Mouse (Mus musculus) heart, embryonic 12.5 days (tissue): ENCODE results near the gene Itga6. TPM values are rescaled to one million over a fixed set of nuclear protein-coding genes. Genes with fewer than 3 reads are reported as not detected.
"Not testable (repeated sequence)": the region's sequence is repeated elsewhere in the genome, so short reads cannot be mapped to it uniquely, and the experiment has no call there.

Experiments
- ATAC-seq: fragments of 200-750 bp; cut with Nextera tagmentation; 2 replicates; pipeline ENCODE4 v1.8.0; 2017; ENCODE audit warnings: moderate TSS enrichment, moderate library complexity; ENCODE audit not compliant: insufficient number of reproducible peaks, low FRiP score
- H3K27ac ChIP-seq: fragments of 300-500 bp; sonication (generic); 2 replicates; pipeline ENCODE4 v1.5.1; 2016; ENCODE audit warnings: mild to moderate bottlenecking, moderate library complexity; ENCODE audit not compliant: poor library complexity, severe bottlenecking
- H3K27me3 ChIP-seq: fragments of 300-500 bp; sonication (generic); replicated peaks from 2 replicates; pipeline ENCODE4 v1.6.1; 2016; ENCODE audit warnings: mild to moderate bottlenecking, moderate library complexity
- H3K36me3 ChIP-seq: fragments of 300-500 bp; sonication (generic); 2 replicates; pipeline ENCODE4 v1.6.1; 2016; ENCODE audit warnings: mild to moderate bottlenecking, moderate library complexity
- H3K4me1 ChIP-seq: fragments of 300-500 bp; sonication (generic); replicated peaks from 2 replicates; pipeline ENCODE4 v1.6.1; 2016; ENCODE audit warnings: mild to moderate bottlenecking
- H3K4me2 ChIP-seq: fragments of 300-500 bp; sonication (generic); 2 replicates; pipeline ENCODE4 v1.6.1; 2016; ENCODE audit warnings: mild to moderate bottlenecking, moderate library complexity
- H3K4me3 ChIP-seq: fragments of 300-500 bp; sonication (generic); 2 replicates; pipeline ENCODE4 v1.5.1; 2016; ENCODE audit warnings: mild to moderate bottlenecking
- H3K9ac ChIP-seq: fragments of 300-500 bp; sonication (generic); 2 replicates; pipeline ENCODE4 v1.6.1; 2016; ENCODE audit warnings: mild to moderate bottlenecking, moderate library complexity
- H3K9me3 ChIP-seq: fragments of 300-500 bp; sonication (generic); replicated peaks from 2 replicates; pipeline ENCODE4 v1.6.1; 2016; ENCODE audit warnings: mild to moderate bottlenecking, moderate library complexity
- WGBS: fragments of 180-500 bp; shearing (Covaris S2); methylation state at CpG from one replicate; pipeline ENCODE4 v1.1.7; 2016; 5-methylcytosine and 5-hydroxymethylcytosine counted together
- polyA plus RNA-seq: library from polyadenylated mRNA; unstranded; fragments of >200 nt; fragmentation: Nextera tagmentation; extraction: Ambion mirVana; gene quantifications from 2 replicates; pipeline ENCODE4 v1.2.1, GENCODE M21; 2016

The Itga6 gene
- polyA plus RNA-seq, 1 experiment from 2014 or later: 115 TPM

- WGBS: 90% methylated on average over 12 of the region's 12 CpGs
These were observed 152.0 kb downstream of the Itga6 start for GRCm38 (mm10) chr2:71897420-71897819.

GRCm38 (mm10) chr2:71898335-71898856, 153.0 kb downstream of the Itga6 start:
- WGBS: 54% methylated on average over 8 of the region's 8 CpGs
- Histone ChIP-seq H3K27me3 (no peaks in the 10 kb centered on the region), H3K27ac (no peak overlapping the region), H3K4me1 (peaks cover 12% of the 10 kb centered on the region), H3K9ac (no peak overlapping the region), H3K9me3 (no peaks in the 10 kb centered on the region), H3K4me2 (no peak overlapping the region), H3K4me3 (no peak overlapping the region), H3K36me3 (peaks cover 26% of the 10 kb centered on the region)
- no peak for ATAC-seq

More at GRCm38 (mm10) chr2:71897420-71897819, 152.0 kb downstream of the Itga6 start:
- no peak overlapping the region for H3K4me3 ChIP-seq
- ATAC-seq: no peak
- no peak overlapping the region for H3K9ac ChIP-seq
- H3K36me3 ChIP-seq: peaks cover 36% of the 10 kb centered on the region
- no peaks in the 10 kb centered on the region for H3K9me3 ChIP-seq
- no peaks in the 10 kb centered on the region for H3K27me3 ChIP-seq
- no peak overlapping the region for H3K27ac ChIP-seq
- peaks cover 12% of the 10 kb centered on the region for H3K4me1 ChIP-seq
- H3K4me2 ChIP-seq: no peak overlapping the region

- no peaks in the 10 kb centered on the region for H3K27me3 ChIP-seq
- no peak overlapping the region for H3K4me2 ChIP-seq
- no peak overlapping the region for H3K9ac ChIP-seq
- peaks cover 20% of the 10 kb centered on the region for H3K36me3 ChIP-seq
- H3K4me3 ChIP-seq: no peak overlapping the region
- no peaks in the 10 kb centered on the region for H3K9me3 ChIP-seq
- 56% methylated on average over 15 of the region's 15 CpGs for WGBS
- no peak overlapping the region for H3K27ac ChIP-seq
- peaks cover 12% of the 10 kb centered on the region for H3K4me1 ChIP-seq
- ATAC-seq: no peak
These were observed 154.5 kb downstream of the Itga6 start for GRCm38 (mm10) chr2:71899886-71900285.

GRCm38 (mm10) chr2:71905154-71905553, 159.7 kb downstream of the Itga6 start:
- 80% methylated on average over 7 of the region's 7 CpGs for WGBS
- Histone ChIP-seq H3K4me1 (peaks cover 12% of the 10 kb centered on the region), H3K9me3 (no peaks in the 10 kb centered on the region), H3K27me3 (no peaks in the 10 kb centered on the region), H3K27ac (no peak overlapping the region), H3K4me2 (no peak overlapping the region), H3K4me3 (no peak overlapping the region), H3K9ac (no peak overlapping the region), H3K36me3 (peaks cover 7% of the 10 kb centered on the region)
- no peak for ATAC-seq

- H3K4me3 ChIP-seq, H3K4me2 ChIP-seq, ATAC-seq, H3K27me3 ChIP-seq, H3K4me1 ChIP-seq, H3K9me3 ChIP-seq, H3K27ac ChIP-seq, H3K9ac ChIP-seq, H3K36me3 ChIP-seq: not testable (repeated sequence)
- 93% methylated on average over 8 of the region's 8 CpGs for WGBS
These were observed 160.9 kb downstream of the Itga6 start for GRCm38 (mm10) chr2:71906356-71906755.

Other genes starting within 250 kb of the Itga6 start
- gene Dlx1, start 217.5 kb upstream of the Itga6 start, polyA plus RNA-seq: 0.08 and 0.47 TPM in 2 replicates
- 0.39 and 0.68 TPM in 2 replicates for gene Dlx2, start 198.9 kb upstream of the Itga6 start, polyA plus RNA-seq
- gene Pdk1, start 127.6 kb downstream of the Itga6 start, polyA plus RNA-seq: 108 and 116 TPM in 2 replicates
- 5.2 and 5.3 TPM in 2 replicates for gene Rapgef4, start 235.6 kb downstream of the Itga6 start, polyA plus RNA-seq